Mouse (Mus musculus): ENCODE results near the gene Itm2b. TPM values are rescaled to one million over a fixed set of nuclear protein-coding genes. Genes with fewer than 3 reads are reported as not detected.

Itm2b gene
- polyA plus RNA-seq, 1 experiment from 2014 or later: 513 TPM

DNA sequence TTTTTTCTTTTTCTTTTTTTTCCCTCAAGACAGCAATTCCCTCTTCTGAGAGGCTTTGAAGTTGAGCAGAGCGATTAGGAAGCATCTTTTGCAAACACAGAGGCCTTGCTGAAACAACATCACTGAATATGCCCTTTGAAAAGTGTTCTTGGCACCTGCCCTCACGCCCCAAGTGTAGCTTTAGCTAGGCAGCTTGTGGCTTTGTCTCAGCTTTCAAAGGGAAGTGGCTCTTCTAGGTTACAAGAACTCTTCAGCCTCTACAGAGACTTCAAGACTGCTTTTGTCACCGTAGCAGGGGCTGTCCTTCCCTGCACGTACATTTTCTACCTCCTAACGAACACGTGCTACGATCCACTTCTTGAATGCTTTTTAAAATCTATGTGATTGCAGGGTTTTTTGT, 4.0 kb upstream of the Itm2b start:
- no peak for ATAC-seq (replicated peaks; ENCODE audit: insufficient number of reproducible peaks, low FRiP score, low TSS enrichment)
- Histone ChIP-seq H3K4me2 (peak overlapping the region; percentile 4; the same call in 1 of the 2 replicates), H3K9ac (ENCODE audit: low read depth, low read length) (no peak overlapping the region), H3K4me1 (ENCODE audit: control insufficient read depth, insufficient read depth, low read length) (no peaks in the 10 kb centered on the region), H3K4me3 (ENCODE audit: low read depth, low read length) (no peak overlapping the region), H3K36me3 (ENCODE audit: control insufficient read depth, insufficient read depth, low read length) (no peaks in the 10 kb centered on the region), H3K27ac (ENCODE audit: low read depth, low read length) (peak overlapping the region; percentile 52; the same call in 1 of the 2 replicates), H3K9me3 (replicated peaks; ENCODE audit: control insufficient read depth, low read length) (no peaks in the 10 kb centered on the region), H3K27me3 (ENCODE audit: control insufficient read depth, insufficient read depth, low read length) (no peaks in the 10 kb centered on the region)
- WGBS (ENCODE audit: insufficient replicate concordance): 62% methylated on average over 7 of the region's 7 CpGs

DNA sequence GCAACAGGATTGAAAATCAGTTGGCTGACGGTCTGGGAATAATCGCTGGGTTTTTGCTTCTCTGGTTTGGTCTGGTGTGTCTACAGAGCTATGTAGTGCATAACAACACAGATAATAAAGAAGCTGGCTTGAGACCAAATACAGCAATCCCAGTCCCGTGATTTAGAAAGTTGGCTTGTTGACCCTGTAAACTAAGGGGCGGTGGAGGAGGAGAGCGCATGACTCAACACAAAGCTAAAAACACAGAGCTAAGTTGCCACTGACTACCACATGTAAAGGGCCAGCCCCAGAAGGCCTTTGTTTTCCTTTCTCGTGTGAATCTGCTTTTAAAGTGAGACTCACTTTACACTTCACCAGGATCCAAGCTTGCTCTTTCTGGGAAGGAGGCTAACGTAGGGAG, 3.5 kb upstream of the Itm2b start:
- Histone ChIP-seq H3K9me3 (replicated peaks; ENCODE audit: control insufficient read depth, low read length) (no peaks in the 10 kb centered on the region), H3K4me3 (ENCODE audit: low read depth, low read length) (no peak overlapping the region), H3K4me2 (peak overlapping the region; percentile 4; the same call in 1 of the 2 replicates), H3K4me1 (ENCODE audit: control insufficient read depth, insufficient read depth, low read length) (no peaks in the 10 kb centered on the region), H3K27me3 (ENCODE audit: control insufficient read depth, insufficient read depth, low read length) (no peaks in the 10 kb centered on the region), H3K27ac (ENCODE audit: low read depth, low read length) (peak overlapping the region; percentile 52; the same call in 1 of the 2 replicates), H3K9ac (ENCODE audit: low read depth, low read length) (no peak overlapping the region), H3K36me3 (ENCODE audit: control insufficient read depth, insufficient read depth, low read length) (no peaks in the 10 kb centered on the region)
- 44% methylated on average over 7 of the region's 7 CpGs for WGBS (ENCODE audit: insufficient replicate concordance)
- ATAC-seq (replicated peaks; ENCODE audit: insufficient number of reproducible peaks, low FRiP score, low TSS enrichment): no peak

DNA sequence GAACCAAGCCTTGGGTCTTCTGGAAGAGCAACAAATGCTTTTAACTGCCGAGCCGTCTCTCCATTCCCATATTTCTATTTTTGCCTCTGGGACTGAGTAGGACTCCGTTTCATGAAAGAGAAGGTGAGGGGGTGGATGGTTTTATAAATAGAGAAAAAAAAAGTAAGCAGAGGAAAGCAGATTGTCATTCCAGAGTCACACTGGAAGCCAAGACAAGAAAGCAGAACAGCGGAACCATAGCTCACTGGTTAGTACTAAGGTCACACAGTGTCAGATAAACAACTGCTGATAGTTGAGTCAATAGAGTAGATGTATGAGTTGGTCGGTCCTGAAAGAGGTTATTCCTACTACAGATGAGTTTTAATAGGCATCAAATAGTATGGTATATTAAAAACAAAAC, 1.4 kb upstream of the Itm2b start:
- no peaks in the 10 kb centered on the region for H3K9me3 ChIP-seq (replicated peaks; ENCODE audit: control insufficient read depth, low read length)
- H3K9ac ChIP-seq (ENCODE audit: low read depth, low read length): no peak overlapping the region
- peaks cover 10% of the 10 kb centered on the region; the same call in 1 of the 2 replicates for H3K4me1 ChIP-seq (ENCODE audit: control insufficient read depth, insufficient read depth, low read length)
- ATAC-seq (replicated peaks; ENCODE audit: insufficient number of reproducible peaks, low FRiP score, low TSS enrichment): no peak
- no peak overlapping the region for H3K27ac ChIP-seq (ENCODE audit: low read depth, low read length)
- WGBS (ENCODE audit: insufficient replicate concordance): 69% methylated on average over 5 of the region's 5 CpGs
- no peak overlapping the region for H3K4me3 ChIP-seq (ENCODE audit: low read depth, low read length)
- no peaks in the 10 kb centered on the region for H3K36me3 ChIP-seq (ENCODE audit: control insufficient read depth, insufficient read depth, low read length)
- no peaks in the 10 kb centered on the region for H3K27me3 ChIP-seq (ENCODE audit: control insufficient read depth, insufficient read depth, low read length)
- H3K4me2 ChIP-seq: no peak overlapping the region

DNA sequence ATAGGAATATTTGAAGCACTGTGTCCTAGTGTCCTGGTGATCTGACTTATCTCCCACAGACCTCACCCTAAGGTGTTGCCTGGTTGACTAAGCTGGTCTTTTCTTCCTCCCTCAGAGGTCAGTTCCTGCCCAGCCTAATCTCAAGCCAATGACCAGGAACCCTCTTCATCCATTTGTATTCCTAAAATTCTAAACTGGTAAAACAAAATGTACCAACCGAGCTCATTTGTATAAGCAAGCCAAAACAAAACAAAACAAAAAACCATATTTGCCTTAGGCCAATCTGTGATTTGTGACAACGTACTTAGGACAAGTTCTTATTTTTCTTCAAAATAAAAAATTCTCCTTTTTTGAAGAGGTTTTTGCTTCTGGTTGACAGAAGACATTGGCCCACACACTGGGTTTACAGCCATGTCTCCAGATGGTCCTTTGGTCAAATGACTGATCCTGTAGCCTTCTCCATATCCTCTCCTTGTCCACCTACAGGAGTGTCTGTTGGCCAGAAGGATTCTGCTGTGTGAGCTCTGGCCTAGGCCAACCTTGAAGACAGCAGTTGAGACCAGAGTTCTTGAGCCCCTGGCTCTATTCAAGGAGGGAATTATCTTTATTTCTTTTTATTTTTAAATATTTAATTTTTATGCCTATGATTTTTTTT, 758 bp upstream of the Itm2b start:
- no peak for ATAC-seq (replicated peaks; ENCODE audit: insufficient number of reproducible peaks, low FRiP score, low TSS enrichment)
- H3K27ac ChIP-seq (ENCODE audit: low read depth, low read length): peak overlapping the region; percentile 97
- H3K4me1 ChIP-seq (ENCODE audit: control insufficient read depth, insufficient read depth, low read length): peaks cover 10% of the 10 kb centered on the region; the same call in 1 of the 2 replicates
- no peaks in the 10 kb centered on the region for H3K36me3 ChIP-seq (ENCODE audit: control insufficient read depth, insufficient read depth, low read length)
- H3K4me3 ChIP-seq (ENCODE audit: low read depth, low read length): peak overlapping the region; percentile 98; the same call in 1 of the 2 replicates
- H3K4me2 ChIP-seq: peak overlapping the region; percentile 69
- peak overlapping the region; percentile 99; the same call in 1 of the 2 replicates for H3K9ac ChIP-seq (ENCODE audit: low read depth, low read length)
- H3K9me3 ChIP-seq (replicated peaks; ENCODE audit: control insufficient read depth, low read length): no peaks in the 10 kb centered on the region
- H3K27me3 ChIP-seq (ENCODE audit: control insufficient read depth, insufficient read depth, low read length): no peaks in the 10 kb centered on the region
- WGBS (ENCODE audit: insufficient replicate concordance): 73% methylated on average over 2 of the region's 2 CpGs

DNA sequence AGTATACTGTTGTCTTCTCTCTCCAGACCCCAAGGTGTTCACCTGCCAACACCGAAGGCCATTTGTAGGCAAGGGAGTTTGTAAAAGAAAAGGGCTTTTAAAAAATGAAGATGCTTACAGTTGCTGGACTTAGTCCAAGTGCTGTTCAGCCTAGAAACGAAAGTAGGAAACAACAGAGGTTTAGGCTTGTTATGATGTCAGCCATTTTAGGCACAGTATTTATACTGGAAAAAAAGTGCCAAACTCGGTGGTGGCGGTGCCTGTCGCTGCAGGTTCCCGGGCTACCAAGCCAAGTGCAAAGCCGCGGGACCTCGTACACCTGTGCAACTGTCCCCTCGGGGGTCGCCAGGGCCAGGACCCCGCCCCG, 560 bp downstream of the Itm2b start:
- Histone ChIP-seq H3K4me3 (ENCODE audit: low read depth, low read length) (peak overlapping the region; percentile 98), H3K4me2 (peak overlapping the region; percentile 69), H3K4me1 (ENCODE audit: control insufficient read depth, insufficient read depth, low read length) (peaks cover 10% of the 10 kb centered on the region; the same call in 1 of the 2 replicates), H3K27ac (ENCODE audit: low read depth, low read length) (peak overlapping the region; percentile 97), H3K36me3 (ENCODE audit: control insufficient read depth, insufficient read depth, low read length) (no peaks in the 10 kb centered on the region), H3K27me3 (ENCODE audit: control insufficient read depth, insufficient read depth, low read length) (no peaks in the 10 kb centered on the region), H3K9ac (ENCODE audit: low read depth, low read length) (peak overlapping the region; percentile 99), H3K9me3 (replicated peaks; ENCODE audit: control insufficient read depth, low read length) (no peaks in the 10 kb centered on the region)
- no peak for ATAC-seq (replicated peaks; ENCODE audit: insufficient number of reproducible peaks, low FRiP score, low TSS enrichment)
- WGBS (ENCODE audit: insufficient replicate concordance): under 1% methylated on average over 13 of the region's 13 CpGs

DNA sequence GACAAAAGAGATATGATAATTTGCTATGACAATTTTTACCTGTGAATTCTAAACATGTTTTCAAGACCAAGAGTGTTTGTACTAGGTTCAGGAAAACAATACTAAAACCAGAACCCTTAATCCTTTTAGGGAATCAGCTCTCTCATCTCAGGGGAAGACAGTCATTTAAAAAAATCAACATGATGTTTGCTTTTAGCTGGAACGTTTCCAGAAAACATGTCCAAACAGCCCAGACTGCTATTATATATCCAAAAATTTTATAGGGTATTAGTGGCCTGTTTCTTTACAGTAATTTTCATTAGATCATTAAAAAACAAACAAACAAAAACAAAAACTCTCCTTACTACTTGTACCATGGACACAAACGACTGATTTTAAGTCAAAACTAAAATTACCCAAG, 1.3 kb downstream of the Itm2b start:
- H3K4me2 ChIP-seq: peak overlapping the region; percentile 69
- H3K27ac ChIP-seq (ENCODE audit: low read depth, low read length): no peak overlapping the region
- H3K9me3 ChIP-seq (replicated peaks; ENCODE audit: control insufficient read depth, low read length): no peaks in the 10 kb centered on the region
- 42% methylated on average over 2 of the region's 2 CpGs for WGBS (ENCODE audit: insufficient replicate concordance)
- H3K9ac ChIP-seq (ENCODE audit: low read depth, low read length): no peak overlapping the region
- peaks cover 10% of the 10 kb centered on the region; the same call in 1 of the 2 replicates for H3K4me1 ChIP-seq (ENCODE audit: control insufficient read depth, insufficient read depth, low read length)
- no peaks in the 10 kb centered on the region for H3K36me3 ChIP-seq (ENCODE audit: control insufficient read depth, insufficient read depth, low read length)
- H3K4me3 ChIP-seq (ENCODE audit: low read depth, low read length): peak overlapping the region; percentile 20
- no peak for ATAC-seq (replicated peaks; ENCODE audit: insufficient number of reproducible peaks, low FRiP score, low TSS enrichment)
- no peaks in the 10 kb centered on the region for H3K27me3 ChIP-seq (ENCODE audit: control insufficient read depth, insufficient read depth, low read length)

DNA sequence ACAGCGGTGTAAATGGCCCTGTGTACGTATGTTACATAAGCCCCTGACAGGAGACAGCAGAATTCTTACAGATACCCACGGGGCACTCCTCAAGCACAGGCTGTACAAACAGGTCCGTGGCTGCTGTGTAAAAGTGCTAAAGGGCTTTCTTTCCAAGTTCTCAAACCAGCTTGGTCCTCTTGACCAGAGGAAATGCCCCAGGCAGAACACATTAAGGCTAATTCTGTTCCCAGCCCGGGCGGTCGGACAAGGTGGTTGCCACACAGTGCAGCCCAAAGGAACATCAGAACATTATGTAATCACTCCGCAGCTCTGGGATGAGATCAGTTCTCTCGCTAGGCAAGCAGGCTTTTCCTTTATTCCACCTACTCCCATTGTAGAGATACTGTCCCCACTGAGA, 2.4 kb downstream of the Itm2b start:
- peak overlapping the region; percentile 41; the same call in 1 of the 2 replicates for H3K27ac ChIP-seq (ENCODE audit: low read depth, low read length)
- ATAC-seq (replicated peaks; ENCODE audit: insufficient number of reproducible peaks, low FRiP score, low TSS enrichment): no peak
- H3K4me3 ChIP-seq (ENCODE audit: low read depth, low read length): peak overlapping the region; percentile 26
- H3K4me2 ChIP-seq: peak overlapping the region; percentile 69
- H3K36me3 ChIP-seq (ENCODE audit: control insufficient read depth, insufficient read depth, low read length): no peaks in the 10 kb centered on the region
- H3K9me3 ChIP-seq (replicated peaks; ENCODE audit: control insufficient read depth, low read length): no peaks in the 10 kb centered on the region
- peak overlapping the region; percentile 43; the same call in 1 of the 2 replicates for H3K9ac ChIP-seq (ENCODE audit: low read depth, low read length)
- H3K27me3 ChIP-seq (ENCODE audit: control insufficient read depth, insufficient read depth, low read length): no peaks in the 10 kb centered on the region
- 67% methylated on average over 9 of the region's 9 CpGs for WGBS (ENCODE audit: insufficient replicate concordance)
- H3K4me1 ChIP-seq (ENCODE audit: control insufficient read depth, insufficient read depth, low read length): peaks cover 10% of the 10 kb centered on the region; the same call in 1 of the 2 replicates

DNA sequence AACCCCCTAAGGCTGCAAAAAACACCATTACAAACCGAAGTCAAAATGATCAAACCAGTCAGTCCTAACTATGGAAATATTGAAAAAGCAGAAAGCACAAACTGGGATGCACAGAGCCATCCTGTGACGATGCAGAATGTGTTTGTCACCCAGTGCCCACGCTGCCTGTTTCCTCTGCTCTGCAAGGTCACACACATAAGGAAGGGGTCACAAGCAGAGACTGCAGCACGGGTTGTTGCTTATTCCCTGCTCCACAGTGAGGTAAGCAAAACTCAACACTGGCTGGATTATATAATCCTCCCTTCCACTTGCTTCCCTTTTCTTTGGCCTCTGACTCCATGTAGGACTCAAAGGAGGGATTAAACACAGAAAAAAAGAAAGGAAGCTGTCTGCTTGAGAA, 3.5 kb downstream of the Itm2b start:
- Histone ChIP-seq H3K36me3 (ENCODE audit: control insufficient read depth, insufficient read depth, low read length) (no peaks in the 10 kb centered on the region), H3K4me3 (ENCODE audit: low read depth, low read length) (no peak overlapping the region), H3K9me3 (replicated peaks; ENCODE audit: control insufficient read depth, low read length) (no peaks in the 10 kb centered on the region), H3K4me2 (no peak overlapping the region), H3K27me3 (ENCODE audit: control insufficient read depth, insufficient read depth, low read length) (no peaks in the 10 kb centered on the region), H3K4me1 (ENCODE audit: control insufficient read depth, insufficient read depth, low read length) (peaks cover 10% of the 10 kb centered on the region; the same call in 1 of the 2 replicates), H3K27ac (ENCODE audit: low read depth, low read length) (no peak overlapping the region), H3K9ac (ENCODE audit: low read depth, low read length) (no peak overlapping the region)
- WGBS (ENCODE audit: insufficient replicate concordance): 62% methylated on average over 4 of the region's 4 CpGs
- ATAC-seq (replicated peaks; ENCODE audit: insufficient number of reproducible peaks, low FRiP score, low TSS enrichment): no peak

DNA sequence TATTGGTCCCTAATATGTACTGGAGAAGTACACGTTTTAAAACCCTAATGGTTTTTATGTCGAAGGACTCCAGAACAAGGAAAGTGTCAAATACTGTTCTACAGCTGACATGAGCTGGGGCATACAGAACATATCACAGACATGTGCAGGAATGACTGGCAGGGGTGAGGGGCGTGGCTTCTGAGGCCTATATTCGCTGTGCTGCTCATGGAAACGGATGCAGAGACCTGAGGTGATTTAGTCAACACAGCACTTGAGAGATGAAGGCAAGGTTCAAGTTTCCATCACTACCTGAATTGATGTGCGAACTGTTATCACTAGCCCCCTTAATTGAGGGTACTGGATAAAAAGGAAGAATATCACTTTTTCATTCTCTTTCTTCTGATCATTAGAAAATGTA, 7.3 kb downstream of the Itm2b start:
- no peaks in the 10 kb centered on the region for H3K27me3 ChIP-seq (ENCODE audit: control insufficient read depth, insufficient read depth, low read length)
- H3K4me3 ChIP-seq (ENCODE audit: low read depth, low read length): no peak overlapping the region
- no peaks in the 10 kb centered on the region for H3K36me3 ChIP-seq (ENCODE audit: control insufficient read depth, insufficient read depth, low read length)
- no peak overlapping the region for H3K9ac ChIP-seq (ENCODE audit: low read depth, low read length)
- H3K4me1 ChIP-seq (ENCODE audit: control insufficient read depth, insufficient read depth, low read length): peaks cover 16% of the 10 kb centered on the region; the same call in 1 of the 2 replicates
- H3K4me2 ChIP-seq: no peak overlapping the region
- no peaks in the 10 kb centered on the region for H3K9me3 ChIP-seq (replicated peaks; ENCODE audit: control insufficient read depth, low read length)
- no peak for ATAC-seq (replicated peaks; ENCODE audit: insufficient number of reproducible peaks, low FRiP score, low TSS enrichment)
- WGBS (ENCODE audit: insufficient replicate concordance): 80% methylated on average over 6 of the region's 6 CpGs
- no peak overlapping the region for H3K27ac ChIP-seq (ENCODE audit: low read depth, low read length)
